Mouse (Mus musculus) kidney, embryonic 16.5 days (tissue): Measurements from ENCODE around the gene Tbkbp1. TPM values are rescaled to one million over a fixed set of nuclear protein-coding genes. Genes with fewer than 3 reads are reported as not detected.

Source experiments
- ATAC-seq: fragments of 200-750 bp; cut with Nextera tagmentation; 2 replicates; pipeline ENCODE4 v1.8.0; 2017; ENCODE audit warnings: moderate TSS enrichment; ENCODE audit not compliant: low FRiP score, low TSS enrichment
- H3K27ac ChIP-seq: fragments of 300-500 bp; sonication (generic); 2 replicates; pipeline ENCODE4 v1.5.1; 2014; ENCODE audit warnings: low read length
- H3K27me3 ChIP-seq: fragments of 300-500 bp; sonication (generic); 2 replicates; pipeline ENCODE4 v1.6.1; 2014; ENCODE audit warnings: low read length, control low read depth, mixed read lengths; ENCODE audit not compliant: insufficient read depth
- H3K36me3 ChIP-seq: fragments of 300-500 bp; sonication (generic); 2 replicates; pipeline ENCODE4 v1.6.1; 2014; ENCODE audit warnings: low read length, control low read depth, mixed read lengths; ENCODE audit not compliant: insufficient read depth
- H3K4me1 ChIP-seq: fragments of 300-500 bp; sonication (generic); 2 replicates; pipeline ENCODE4 v1.6.1; 2014; ENCODE audit warnings: low read length, control low read depth, mixed read lengths; ENCODE audit not compliant: insufficient read depth
- H3K4me2 ChIP-seq: fragments of 300-500 bp; sonication (generic); replicated peaks from 2 replicates; pipeline ENCODE4 v1.6.1; 2014; ENCODE audit warnings: low read depth, low read length
- H3K4me3 ChIP-seq: fragments of 300-500 bp; sonication (generic); 2 replicates; pipeline ENCODE4 v1.5.1; 2014; ENCODE audit warnings: mild to moderate bottlenecking, low read length
- H3K9ac ChIP-seq: fragments of 300-500 bp; sonication (generic); replicated peaks from 2 replicates; pipeline ENCODE4 v1.6.1; 2014; ENCODE audit warnings: low read length
- H3K9me3 ChIP-seq: fragments of 300-500 bp; sonication (generic); 2 replicates; pipeline ENCODE4 v1.6.1; 2016; ENCODE audit warnings: low read length, control low read depth
- WGBS: fragments of 180-500 bp; shearing (Covaris S2); extraction: QIAGEN DNeasy Blood & Tissue Kit; methylation state at CpG from one replicate; pipeline ENCODE4 v1.1.7; 2014; 5-methylcytosine and 5-hydroxymethylcytosine counted together
- polyA plus RNA-seq: library from polyadenylated mRNA; unstranded; fragments of >200 nt; fragmentation: Nextera tagmentation; extraction: Ambion mirVana; gene quantifications from 2 replicates; pipeline ENCODE4 v1.2.1, GENCODE M21; 2015

The Tbkbp1 gene
- polyA plus RNA-seq, 1 experiment from 2014 or later = 4.0 TPM

- H3K4me1 ChIP-seq = peaks cover 26% of the 10 kb centered on the region
- H3K36me3 ChIP-seq = peaks cover 9% of the 10 kb centered on the region; the same call in 1 of the 2 replicates
- 81% methylated on average over 8 of the region's 8 CpGs for WGBS
- H3K27me3 ChIP-seq = 0 out of 2 replicates have a peak, but pooled peaks cover 3% of the 10 kb centered on the region
- H3K4me3 ChIP-seq = no peak overlapping the region
- no peak overlapping the region for H3K27ac ChIP-seq
- ATAC-seq = no peak
- H3K4me2 ChIP-seq = no peak overlapping the region
- H3K9ac ChIP-seq = no peak overlapping the region
- H3K9me3 ChIP-seq = no peaks in the 10 kb centered on the region
These were observed 4.0 kb downstream of the Tbkbp1 start for GRCm38 (mm10) chr11:97147333-97147732.

- Histone ChIP-seq H3K9ac (no peak overlapping the region), H3K4me2 (no peak overlapping the region)
These were observed 4.6 kb downstream of the Tbkbp1 start for GRCm38 (mm10) chr11:97146724-97147123.

GRCm38 (mm10) chr11:97145951-97146350, 5.3 kb downstream of the Tbkbp1 start:
- no peak overlapping the region for H3K4me3 ChIP-seq
- no peak overlapping the region for H3K9ac ChIP-seq
- H3K4me1 ChIP-seq = peaks cover 20% of the 10 kb centered on the region
- H3K4me2 ChIP-seq = no peak overlapping the region
- no peak for ATAC-seq
- H3K36me3 ChIP-seq = peaks cover 9% of the 10 kb centered on the region; the same call in 1 of the 2 replicates
- no peak overlapping the region for H3K27ac ChIP-seq
- H3K9me3 ChIP-seq = no peaks in the 10 kb centered on the region
- 0 out of 2 replicates have a peak, but pooled peaks cover 3% of the 10 kb centered on the region for H3K27me3 ChIP-seq
- 64% methylated on average over 9 of the region's 9 CpGs for WGBS

More at GRCm38 (mm10) chr11:97146724-97147123, 4.6 kb downstream of the Tbkbp1 start:
- H3K4me3 ChIP-seq = no peak overlapping the region
- no peak for ATAC-seq
- H3K36me3 ChIP-seq = peaks cover 9% of the 10 kb centered on the region; the same call in 1 of the 2 replicates
- WGBS = 10% methylated on average over 8 of the region's 8 CpGs
- peaks cover 24% of the 10 kb centered on the region for H3K4me1 ChIP-seq
- 0 out of 2 replicates have a peak, but pooled peaks cover 3% of the 10 kb centered on the region for H3K27me3 ChIP-seq
- no peak overlapping the region for H3K27ac ChIP-seq
- no peaks in the 10 kb centered on the region for H3K9me3 ChIP-seq

- peaks cover 9% of the 10 kb centered on the region; the same call in 1 of the 2 replicates for H3K36me3 ChIP-seq
- H3K9me3 ChIP-seq = no peaks in the 10 kb centered on the region
- ATAC-seq = no peak
- no peak overlapping the region for H3K27ac ChIP-seq
- peaks cover 20% of the 10 kb centered on the region for H3K4me1 ChIP-seq
- H3K9ac ChIP-seq = no peak overlapping the region
- 76% methylated on average over 2 of the region's 2 CpGs for WGBS
- H3K4me2 ChIP-seq = no peak overlapping the region
- no peak overlapping the region for H3K4me3 ChIP-seq
- H3K27me3 ChIP-seq = 0 out of 2 replicates have a peak, but pooled peaks cover 3% of the 10 kb centered on the region
These were observed 6.0 kb downstream of the Tbkbp1 start for GRCm38 (mm10) chr11:97145320-97145719.

GRCm38 (mm10) chr11:97143196-97143900, 7.9 kb downstream of the Tbkbp1 start:
- no peak overlapping the region for H3K4me2 ChIP-seq
- no peaks in the 10 kb centered on the region for H3K9me3 ChIP-seq
- WGBS = 65% methylated on average over 9 of the region's 9 CpGs
- peaks cover 16% of the 10 kb centered on the region for H3K4me1 ChIP-seq
- peaks cover 4% of the 10 kb centered on the region for H3K27me3 ChIP-seq
- no peak overlapping the region for H3K4me3 ChIP-seq
- no peak overlapping the region for H3K27ac ChIP-seq
- no peak for ATAC-seq
- no peak overlapping the region for H3K9ac ChIP-seq
- peaks cover 11% of the 10 kb centered on the region; the same call in 1 of the 2 replicates for H3K36me3 ChIP-seq

DNA sequence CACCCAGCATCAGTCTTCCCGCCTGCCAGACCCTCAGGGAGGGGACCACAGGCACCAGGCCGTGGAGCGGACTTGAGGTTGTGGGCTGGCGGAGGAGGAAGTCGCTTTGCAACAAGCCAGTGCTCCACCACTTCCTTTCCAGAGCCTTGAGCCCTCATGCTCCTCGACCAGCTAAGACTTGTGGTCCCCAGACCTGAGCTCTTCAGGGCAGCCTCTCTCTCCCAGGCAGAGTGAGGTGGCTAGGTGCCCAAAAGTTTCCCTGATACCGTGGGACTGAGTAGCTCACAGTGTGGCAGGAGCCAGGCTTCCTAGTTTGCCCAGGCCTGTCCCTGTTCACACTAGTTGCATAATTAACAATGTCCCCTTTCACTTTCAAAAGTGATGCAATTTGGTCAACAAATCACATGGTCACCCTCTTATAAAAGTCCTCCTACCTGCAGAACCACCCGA, 9.1 kb downstream of the Tbkbp1 start:
- H3K9ac ChIP-seq = no peak overlapping the region
- no peak for ATAC-seq
- H3K9me3 ChIP-seq = no peaks in the 10 kb centered on the region
- no peak overlapping the region for H3K27ac ChIP-seq
- WGBS = 61% methylated on average over 8 of the region's 8 CpGs
- no peak overlapping the region for H3K4me3 ChIP-seq
- H3K36me3 ChIP-seq = peaks cover 12% of the 10 kb centered on the region; the same call in 1 of the 2 replicates
- no peak overlapping the region for H3K4me2 ChIP-seq
- H3K27me3 ChIP-seq = peaks cover 4% of the 10 kb centered on the region
- H3K4me1 ChIP-seq = peaks cover 16% of the 10 kb centered on the region

DNA sequence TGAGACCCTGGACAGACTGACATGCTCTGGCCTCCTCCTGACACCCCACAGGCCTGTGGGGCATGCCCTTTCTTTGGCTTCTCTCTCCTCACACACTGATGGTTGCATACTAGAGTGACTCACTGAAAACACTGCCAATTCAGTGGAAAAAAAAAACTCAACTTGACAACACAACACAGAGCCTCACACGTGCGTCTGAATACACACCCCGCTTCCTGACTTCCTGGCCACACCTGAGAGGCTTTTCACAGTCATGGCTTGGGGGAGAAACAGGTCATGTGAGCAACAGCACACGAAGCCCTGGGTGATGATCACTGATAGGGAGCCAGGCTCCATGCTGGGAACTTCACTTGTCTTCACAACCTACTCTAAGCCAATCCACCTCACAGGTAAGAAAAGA, 10.5 kb downstream of the Tbkbp1 start:
- H3K9ac ChIP-seq = no peak overlapping the region
- no peak for ATAC-seq
- H3K4me2 ChIP-seq = no peak overlapping the region
- no peak overlapping the region for H3K27ac ChIP-seq
- peaks cover 16% of the 10 kb centered on the region for H3K4me1 ChIP-seq
- H3K4me3 ChIP-seq = no peak overlapping the region
- 64% methylated on average over 4 of the region's 4 CpGs for WGBS
- H3K27me3 ChIP-seq = peaks cover 4% of the 10 kb centered on the region
- H3K36me3 ChIP-seq = peaks cover 9% of the 10 kb centered on the region; the same call in 1 of the 2 replicates
- H3K9me3 ChIP-seq = no peaks in the 10 kb centered on the region

DNA sequence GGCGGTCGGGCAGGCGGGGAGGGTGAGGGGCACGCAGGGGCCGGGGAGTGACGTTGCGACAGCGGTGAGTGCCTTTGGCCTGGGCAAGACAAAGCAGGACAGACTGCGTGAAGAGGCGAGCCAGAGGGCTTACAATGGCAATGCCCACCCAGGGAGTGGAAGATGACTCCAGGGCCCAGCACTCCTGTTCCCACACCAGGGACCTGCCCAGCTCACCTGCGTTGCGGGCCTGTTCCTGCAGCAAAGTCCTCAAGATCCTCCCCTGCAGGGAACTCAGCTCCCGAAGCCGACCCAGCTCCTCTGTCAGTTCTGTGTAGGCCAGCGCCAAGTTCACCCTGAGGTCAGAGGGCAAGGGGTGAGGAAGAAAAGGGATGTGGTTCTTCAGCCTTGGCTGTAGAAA, 12.0 kb downstream of the Tbkbp1 start:
- peaks cover 4% of the 10 kb centered on the region for H3K27me3 ChIP-seq
- H3K9ac ChIP-seq = peak overlapping the region; percentile 65
- ATAC-seq = no peak; the same call in 1 of the 2 replicates
- H3K4me3 ChIP-seq = peak overlapping the region; percentile 43
- H3K36me3 ChIP-seq = peaks cover 7% of the 10 kb centered on the region; the same call in 1 of the 2 replicates
- 22% methylated on average over 12 of the region's 15 CpGs for WGBS
- peak overlapping the region; percentile 81 for H3K4me2 ChIP-seq
- no peak overlapping the region for H3K27ac ChIP-seq
- H3K9me3 ChIP-seq = no peaks in the 10 kb centered on the region
- H3K4me1 ChIP-seq = peaks cover 19% of the 10 kb centered on the region

DNA sequence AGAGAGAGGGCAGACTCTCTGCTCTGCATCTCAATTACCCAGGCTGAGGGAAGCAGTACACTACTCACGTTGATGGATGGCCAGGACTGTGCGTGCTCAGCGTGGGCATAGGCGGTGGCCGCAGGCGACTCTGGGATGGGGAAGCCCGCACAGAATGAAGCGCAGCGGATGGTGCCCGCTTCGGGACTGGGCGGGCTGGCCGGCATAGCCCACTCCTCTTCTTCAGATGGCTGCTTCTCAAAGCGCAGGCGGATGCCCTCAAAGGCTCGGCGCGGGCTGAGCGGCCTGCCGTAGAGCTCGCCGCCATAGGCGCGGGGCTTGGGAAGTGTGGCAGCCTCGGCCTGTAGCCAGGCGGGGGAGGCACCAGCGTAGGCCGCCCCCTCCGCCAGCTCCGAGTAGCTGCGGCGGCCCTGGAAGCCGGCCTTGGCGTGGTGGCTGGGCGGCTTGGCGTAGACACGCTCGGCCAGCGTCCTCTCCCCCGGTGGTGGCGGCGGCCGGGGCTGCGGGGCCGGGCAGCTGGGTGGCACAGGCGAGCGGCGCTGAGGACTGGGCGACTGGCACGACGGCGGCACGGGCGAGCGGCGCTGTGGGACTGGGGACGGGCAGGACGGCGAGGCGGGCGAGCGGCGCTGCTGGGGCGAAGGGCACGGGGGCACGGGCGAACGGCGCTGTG, 12.6 kb downstream of the Tbkbp1 start:
- Histone ChIP-seq H3K36me3 (0 out of 2 replicates have a peak, but pooled peaks cover 3% of the 10 kb centered on the region), H3K4me3 (peak overlapping the region; percentile 43), H3K4me2 (peak overlapping the region; percentile 81), H3K9ac (peak overlapping the region; percentile 65), H3K27me3 (peaks cover 4% of the 10 kb centered on the region), H3K27ac (no peak overlapping the region), H3K4me1 (peaks cover 20% of the 10 kb centered on the region), H3K9me3 (no peaks in the 10 kb centered on the region)
- 21% methylated on average over 46 of the region's 69 CpGs for WGBS
- peak; percentile 39 for ATAC-seq
